Mouse (Mus musculus): ENCODE data around the gene Smad6. TPM values are rescaled to one million over a fixed set of nuclear protein-coding genes. Genes with fewer than 3 reads are reported as not detected.

Gene Smad6
- total RNA-seq, 4 experiments from 2014 or later = 7.6 to 11.1 (median 8.6) TPM

DNA sequence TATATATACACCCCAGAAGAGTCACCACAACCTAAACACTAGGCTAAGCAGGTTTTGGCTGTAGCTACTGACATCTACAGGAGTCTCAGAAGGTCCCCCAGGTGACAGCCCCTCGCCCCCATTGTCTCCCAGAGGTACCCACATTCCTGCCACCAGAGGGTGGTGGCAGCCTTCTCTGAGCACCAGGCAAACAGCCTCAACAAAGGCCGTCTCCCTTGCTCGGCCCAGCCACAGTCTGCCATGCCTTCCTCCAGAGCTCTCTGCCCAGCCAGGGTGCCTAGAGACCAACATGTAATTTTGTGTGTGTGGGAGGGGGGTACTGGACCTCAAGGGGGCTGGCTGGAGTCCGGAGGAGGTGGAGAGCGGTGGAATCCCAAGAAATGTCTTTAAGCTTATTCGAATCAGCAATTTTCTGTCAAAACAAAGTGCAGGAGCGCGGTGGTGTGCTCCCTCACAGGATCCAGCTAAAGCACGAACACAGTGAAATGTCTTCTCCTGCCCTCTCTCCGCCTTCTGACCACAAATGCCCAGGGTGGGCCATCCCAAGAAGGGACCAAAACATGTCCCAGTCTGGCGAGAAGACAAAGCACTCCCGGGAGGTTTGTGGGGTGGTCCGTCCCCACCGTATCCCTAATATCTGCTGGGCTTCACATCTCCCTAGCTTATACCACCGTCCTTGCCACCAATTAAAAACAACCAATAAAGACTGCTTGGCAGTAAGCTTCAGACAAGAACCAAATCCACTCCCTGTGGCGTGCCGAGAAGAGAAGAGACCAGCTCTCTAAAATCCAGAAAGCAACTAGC is 62.5 kb downstream of the Smad6 start:
- no peak for DNase-seq

DNA sequence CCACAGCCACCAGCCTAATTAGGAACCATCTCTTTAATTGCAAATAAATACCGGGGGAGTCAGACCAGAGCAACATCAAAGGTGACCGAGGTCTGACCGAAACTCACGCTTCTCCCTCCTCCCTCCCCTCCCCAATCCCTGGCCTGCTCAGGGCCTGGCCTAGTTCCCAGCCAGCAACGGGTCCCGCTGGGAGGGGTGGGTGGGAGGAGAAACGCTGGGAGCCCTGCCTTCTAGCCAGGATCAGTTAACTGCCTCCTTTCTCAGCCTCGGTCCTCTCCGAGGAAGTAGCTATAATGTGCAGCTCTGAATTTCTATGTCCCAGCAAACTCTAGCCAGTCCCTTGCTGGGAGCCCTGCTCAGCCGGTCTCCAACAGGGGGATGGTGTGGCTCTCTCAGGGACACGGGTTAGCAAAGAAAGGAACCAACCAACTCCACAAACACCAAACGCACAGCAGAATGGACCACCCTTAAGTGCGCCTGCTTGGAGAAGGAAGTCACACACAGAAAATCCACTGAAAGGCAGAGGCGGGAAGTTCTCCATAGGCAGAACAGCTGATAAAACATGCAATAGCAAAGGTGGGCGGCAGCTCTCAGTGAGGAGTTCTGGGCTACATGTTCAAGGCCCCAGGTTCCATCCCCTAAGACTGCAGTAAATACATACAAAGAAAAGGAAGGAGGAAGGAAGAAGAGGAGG is 63.4 kb downstream of the Smad6 start:
- no peak for DNase-seq

DNA sequence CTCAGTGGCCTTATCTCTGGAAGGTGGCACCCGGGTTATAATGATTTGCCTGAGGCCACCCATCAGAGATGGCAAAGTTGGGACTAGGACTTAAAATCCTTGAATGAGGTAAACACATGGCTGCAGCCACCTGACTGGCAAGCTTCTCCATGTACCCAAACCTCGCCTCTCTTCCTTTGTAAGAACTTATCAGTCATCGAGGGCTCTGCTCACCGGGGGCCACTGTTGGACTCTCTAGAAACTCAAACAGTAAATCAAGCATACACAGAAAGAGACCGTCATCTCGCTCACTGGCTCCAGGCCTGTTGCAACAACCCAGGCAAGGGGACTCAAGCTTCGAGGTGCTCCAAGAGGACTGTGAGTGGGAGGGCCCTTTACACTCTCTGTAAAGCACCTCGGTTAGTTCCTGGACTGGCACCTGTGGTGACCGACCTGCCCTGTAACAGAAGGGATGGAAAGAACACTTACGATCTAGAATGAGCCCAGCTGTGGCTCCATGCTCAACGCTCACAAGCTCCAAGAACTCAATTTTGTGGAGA is 64.1 kb downstream of the Smad6 start:
- no peak for DNase-seq

DNA sequence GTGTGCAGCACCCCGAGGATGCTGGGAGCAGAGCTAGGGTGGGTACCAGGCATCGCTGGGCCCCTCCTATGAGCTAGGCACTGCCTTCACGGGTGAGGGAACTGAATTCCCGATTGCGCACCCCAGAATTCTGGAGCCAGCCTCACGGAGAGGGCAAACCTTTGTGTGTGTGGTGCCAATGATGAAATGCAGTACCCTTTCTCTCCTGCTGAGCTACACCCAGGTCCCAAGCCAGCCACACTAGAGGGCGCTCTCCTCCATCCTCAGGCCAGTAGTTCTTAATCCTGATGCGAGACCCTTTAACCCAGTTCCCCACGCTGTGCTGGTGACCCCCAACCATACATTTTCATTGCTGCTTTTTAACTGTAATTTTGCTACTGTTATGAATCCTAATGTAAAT is 65.8 kb downstream of the Smad6 start:
- DNase-seq = no peak

DNA sequence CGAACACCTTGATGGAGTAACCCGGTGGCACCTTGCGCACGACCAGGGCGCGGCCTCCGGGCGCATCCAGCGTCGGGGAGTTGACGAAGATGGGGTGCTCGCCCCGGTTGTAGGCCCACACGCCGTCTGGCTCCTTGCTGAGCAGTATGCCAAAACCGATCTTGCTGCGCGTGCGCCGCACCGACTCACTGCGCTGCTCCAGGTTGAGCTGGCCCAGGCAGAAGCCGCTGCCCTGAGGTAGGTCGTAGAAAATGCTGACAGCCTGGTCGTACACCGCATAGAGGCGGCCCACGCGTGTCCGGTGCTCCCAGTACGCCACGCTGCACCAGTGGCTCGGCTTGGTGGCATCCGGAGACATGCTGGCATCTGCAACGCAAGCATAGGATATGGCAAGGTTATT is 68.2 kb downstream of the Smad6 start:
- no peak for DNase-seq

DNA sequence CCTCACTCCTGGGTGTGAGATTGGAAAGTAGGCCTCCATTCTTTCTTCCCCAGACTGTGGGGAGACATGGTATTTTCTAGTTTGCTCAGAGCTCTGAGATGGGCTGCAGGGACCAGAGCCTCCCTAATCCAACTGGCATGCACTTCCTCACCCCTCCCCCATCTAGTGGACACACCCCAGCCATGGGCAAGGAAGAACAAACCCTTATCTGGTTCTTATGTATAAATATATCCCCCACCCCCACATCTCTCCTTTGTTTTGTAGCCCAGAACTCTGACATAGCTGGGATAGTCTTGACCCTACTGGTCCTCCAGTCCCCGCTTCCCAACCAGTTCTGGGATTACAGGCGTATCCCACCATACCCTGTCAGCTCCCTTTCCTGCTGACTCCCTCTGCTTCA is 69.3 kb downstream of the Smad6 start:
- DNase-seq = no peak

DNA sequence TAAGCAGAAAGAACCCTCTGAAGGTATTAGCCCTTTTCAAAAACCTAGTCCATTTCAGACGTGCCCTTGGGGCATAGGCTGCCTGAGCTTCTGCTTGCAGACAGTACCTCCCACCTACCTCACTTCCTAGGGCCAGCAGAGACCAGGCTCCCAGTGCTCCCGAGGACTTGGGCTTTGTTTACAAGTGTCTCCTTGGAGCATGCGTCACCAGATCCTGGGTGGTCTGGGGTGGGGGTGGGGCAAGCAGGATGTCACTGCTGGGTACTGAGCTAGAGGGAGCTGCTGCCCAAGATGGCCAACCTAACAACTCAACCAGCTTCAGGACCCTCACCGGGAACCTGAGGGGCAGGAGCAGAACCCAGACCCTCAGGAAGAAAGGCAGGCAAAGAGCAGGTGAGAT is 71.5 kb downstream of the Smad6 start:
- DNase-seq = no peak

DNA sequence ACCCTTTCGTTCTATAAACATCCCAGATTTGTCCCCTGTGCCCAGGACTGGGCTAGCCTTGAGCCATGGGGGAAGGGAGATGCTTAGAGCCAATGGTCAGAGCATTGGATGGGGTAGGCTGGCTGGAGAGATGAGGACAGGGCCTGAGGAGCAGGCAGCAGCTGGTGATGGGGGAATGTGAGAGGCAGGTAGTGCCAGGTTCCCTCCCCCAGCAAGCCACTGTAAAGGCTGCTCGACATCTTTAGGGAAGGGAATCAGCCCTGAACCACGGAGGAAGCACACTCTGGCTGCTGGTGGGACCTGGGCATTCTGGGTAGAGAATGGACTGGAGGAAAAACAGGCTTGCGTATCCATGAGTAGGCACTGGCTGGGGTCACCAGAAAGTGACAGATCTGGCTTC is 72.5 kb downstream of the Smad6 start:
- DNase-seq = no peak

DNA sequence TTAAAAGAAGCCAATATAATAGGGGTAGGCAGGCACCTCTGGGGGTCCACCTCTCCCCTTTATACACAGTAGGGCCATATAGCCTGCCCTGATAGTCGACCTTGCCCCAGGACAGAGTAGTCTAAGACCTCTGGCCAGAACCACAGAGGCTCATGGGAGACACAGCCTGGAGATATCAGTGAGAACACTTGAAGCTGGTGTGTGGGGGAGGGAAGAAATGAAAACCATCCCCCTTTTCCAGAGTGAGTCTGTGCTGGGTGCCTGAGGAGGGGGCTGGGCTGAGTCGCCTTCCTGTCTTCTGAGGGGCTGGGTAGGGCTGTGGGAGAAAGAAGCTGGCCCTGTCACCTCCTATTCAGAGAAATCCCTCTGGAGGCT is 79.3 kb downstream of the Smad6 start:
- no peak for DNase-seq

DNA sequence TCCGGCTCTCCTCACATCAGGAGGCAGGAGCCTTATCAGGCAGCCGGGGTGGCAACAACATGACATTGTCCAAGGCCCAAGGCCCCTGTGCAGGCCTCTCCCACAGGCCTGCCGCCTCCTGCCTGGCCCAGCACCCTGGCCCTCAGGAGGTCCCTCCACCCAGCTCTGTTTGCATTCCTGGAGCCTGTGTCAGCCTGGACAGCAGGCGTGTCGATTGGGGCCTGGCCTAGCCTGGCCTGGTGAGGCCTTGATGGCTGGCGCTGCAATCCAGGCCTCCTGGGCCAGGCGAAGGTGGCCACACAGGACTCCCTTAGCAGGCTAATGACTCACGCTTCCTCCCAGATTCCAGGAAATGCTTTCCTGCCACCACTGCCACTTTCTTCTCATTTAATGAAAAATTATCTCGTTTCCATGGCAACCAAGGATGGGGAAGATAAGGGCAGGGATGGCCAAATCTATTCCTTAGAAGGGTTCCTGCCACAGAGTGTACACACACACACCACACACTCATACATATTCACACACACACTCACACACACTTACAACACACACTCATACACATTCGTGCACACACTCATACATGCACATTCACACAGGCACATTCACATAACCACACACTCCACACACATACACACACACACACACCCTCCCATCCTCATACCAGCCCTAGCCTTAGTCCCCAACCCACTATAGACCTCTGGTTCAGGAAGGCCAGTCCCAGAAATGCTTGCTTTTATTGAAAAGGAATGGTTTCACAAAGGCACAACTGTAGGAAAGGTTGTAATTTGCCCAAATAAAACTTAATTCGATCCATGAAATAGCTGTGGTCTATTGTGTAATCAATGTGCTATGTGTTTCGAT is 79.9 kb downstream of the Smad6 start:
- DNase-seq = peak; percentile 81

DNA sequence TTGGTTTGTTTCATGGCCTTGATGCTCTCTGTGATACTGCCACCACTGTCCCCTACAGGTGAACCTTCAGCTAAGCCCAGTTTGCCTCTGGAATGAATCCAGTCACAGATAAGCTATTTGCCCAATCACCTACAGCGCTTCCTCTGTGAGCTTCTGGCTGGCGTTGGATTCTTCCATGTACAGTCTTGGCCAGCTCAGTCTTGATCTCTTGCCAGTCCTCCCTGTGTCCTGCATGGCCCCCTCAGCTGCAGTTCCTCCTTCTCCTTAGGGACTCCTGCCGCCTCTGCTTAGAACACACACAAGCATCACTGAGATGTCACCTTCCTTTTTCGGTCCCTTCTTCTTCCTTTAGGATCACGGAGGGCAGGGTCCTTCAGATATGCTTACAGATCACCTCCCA is 85.6 kb downstream of the Smad6 start:
- DNase-seq = no peak

DNA sequence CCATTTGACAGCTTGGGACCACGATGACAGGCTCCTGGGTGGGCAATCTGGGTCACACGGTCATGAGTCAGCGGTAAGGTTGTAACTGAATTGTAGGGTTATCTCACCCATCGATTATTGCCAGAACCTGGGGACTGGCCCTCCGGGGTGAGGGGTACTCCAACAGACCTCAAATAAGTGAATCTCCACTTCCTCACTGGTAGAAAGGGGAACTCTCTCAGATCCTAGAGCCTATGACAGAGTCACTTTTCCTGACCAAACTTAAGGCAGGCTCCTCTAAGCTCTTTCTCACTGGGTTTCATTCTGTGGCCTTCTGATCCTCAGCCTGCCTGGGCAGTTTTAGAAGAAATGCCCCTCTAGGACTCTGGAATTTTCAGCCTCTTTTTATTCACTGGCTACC is 88.8 kb downstream of the Smad6 start:
- no peak for DNase-seq

DNA sequence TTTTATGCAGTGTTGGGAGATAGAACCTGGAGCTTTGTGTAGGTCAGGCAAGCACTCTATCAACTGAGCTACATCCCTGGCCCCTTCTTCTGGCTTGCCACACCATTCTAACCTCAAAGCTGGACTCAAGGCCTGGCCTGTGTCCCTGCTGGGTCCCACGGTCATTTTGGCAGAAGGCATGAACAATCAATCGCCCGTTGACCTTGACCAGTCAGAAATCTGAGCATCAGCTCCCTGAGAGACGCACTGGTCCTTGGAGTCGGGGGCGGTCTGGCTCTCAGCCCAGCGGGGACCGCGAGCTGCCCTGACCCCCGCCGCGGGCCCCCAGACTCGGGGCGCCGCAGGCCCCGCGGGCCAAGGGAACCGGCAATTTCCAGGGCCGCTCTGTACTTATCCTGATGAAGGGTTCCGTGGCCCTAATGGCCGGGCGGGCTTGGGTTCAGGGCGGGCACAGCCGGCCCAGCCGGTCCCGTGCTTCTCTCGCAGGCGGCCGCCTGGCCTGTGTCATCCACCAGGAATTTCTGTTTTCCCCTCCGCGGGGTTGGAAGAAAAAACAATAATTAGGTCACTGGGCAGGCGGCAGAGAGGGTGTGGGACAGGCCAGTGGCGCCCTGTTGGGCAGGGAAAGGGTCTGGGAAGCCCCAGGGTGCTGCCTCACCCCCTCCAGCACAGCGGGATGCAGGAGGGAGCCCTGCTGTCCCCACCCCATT is 94.4 kb downstream of the Smad6 start:
- peak; percentile 93 for DNase-seq

DNA sequence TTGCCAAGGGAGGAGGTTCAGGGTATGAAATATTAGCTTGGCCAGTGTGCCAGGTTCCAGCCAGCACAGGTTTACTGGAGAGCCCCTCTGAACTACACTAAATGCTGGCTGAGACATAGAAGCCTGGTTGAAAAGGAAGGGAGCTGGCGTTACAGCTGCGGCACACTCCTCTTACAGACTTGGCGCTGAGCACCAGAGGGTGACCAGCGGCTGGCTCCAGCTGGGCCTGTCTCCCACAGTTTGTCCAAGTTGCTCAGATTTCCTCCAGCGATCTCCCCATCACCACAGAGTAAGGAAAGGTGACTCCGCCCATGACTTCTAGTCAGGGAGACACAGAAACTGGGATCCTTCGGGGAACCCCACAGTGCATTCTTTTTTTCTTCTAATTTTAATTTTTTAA is 95.5 kb downstream of the Smad6 start:
- no peak for DNase-seq

DNA sequence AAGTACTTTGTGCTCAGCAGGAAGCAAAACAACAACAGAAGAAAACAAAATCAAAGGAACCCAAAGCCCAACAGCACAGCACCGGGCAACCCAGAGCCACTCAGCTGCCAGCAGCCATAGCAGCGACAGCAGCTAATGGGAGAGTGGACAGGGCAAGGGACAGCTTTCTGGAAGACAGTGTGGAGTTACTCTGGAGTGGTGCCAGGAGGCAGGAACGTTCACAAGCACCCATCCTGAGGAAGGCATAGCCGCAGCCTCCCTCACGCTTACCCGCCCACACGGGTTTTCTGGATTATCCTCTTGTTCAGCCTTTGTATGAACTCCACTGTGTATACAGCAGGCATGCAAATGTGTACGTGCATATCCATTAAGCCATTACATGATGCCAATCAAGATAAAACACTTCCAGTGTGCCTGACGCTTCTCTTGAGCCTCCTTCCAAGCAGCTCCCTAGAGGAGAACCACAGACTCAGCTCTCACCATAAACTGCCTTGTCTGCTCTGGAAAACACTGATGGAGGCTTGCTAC is 98.6 kb downstream of the Smad6 start:
- DNase-seq = no peak

DNA sequence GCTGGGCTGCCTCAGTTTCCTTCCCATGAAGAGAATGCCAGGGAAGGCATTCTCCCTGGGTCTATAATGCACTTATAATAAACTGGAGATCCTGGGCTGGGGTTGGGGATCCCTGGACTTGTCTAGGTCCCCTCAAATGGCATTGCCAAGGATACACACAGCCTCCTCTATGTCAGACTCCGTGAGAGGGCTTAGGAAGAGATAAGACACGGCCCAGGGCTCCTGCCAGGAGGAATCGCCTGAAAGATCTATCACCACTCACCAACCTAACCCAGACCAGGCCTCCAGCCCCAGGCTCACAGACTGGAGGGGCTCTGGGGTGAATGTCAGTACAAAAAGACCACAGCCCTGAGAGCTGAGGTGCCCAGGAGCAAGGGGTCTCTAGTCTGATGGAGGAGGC is 102.2 kb downstream of the Smad6 start:
- no peak for DNase-seq

DNA sequence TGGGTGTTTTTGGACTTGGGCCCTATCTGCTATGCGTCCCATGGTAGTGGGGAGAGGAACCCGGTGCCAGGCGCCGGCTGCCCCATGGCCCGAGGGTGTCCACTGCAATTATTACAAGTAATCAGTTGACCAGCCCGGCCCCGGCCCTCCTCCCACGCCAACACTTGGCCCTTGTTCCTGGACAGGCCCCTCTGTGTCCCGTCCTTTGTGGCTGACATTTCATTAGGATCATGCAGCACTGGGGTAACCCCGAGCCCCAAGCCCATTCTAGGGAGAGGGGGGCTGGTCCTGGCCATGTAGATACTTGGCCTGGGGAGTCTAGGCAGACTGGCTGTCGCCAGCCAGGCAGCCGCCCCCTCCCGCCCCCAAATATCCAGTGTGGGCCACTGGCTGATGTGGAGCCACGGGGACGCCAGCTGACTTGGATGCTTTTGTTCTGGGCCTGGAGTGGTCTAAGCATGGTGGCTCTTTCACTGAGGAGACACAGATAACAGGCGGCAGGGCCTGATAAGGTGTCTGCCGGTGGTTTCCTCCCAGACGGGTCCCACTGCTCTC is 102.8 kb downstream of the Smad6 start:
- DNase-seq = no peak

DNA sequence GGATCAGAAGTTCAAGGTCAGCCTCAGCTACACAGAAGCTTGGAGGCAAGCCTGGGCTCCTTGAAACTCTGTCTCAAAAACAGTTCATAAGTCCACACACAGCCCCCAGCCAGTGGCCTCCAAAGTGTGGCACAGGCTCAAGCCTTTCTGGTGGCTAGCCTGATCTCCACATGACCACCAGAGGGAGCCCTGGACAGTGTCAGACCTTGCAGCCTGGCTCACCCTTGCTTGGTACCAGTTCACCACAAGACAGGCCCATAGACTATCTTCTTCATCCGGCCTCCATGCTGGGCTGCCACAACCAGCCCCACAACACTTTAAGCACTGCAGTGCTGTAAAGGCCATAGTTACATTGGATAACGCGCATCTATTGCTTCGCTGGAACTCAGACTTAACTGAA is 103.6 kb downstream of the Smad6 start:
- DNase-seq = peak; percentile 71

DNA sequence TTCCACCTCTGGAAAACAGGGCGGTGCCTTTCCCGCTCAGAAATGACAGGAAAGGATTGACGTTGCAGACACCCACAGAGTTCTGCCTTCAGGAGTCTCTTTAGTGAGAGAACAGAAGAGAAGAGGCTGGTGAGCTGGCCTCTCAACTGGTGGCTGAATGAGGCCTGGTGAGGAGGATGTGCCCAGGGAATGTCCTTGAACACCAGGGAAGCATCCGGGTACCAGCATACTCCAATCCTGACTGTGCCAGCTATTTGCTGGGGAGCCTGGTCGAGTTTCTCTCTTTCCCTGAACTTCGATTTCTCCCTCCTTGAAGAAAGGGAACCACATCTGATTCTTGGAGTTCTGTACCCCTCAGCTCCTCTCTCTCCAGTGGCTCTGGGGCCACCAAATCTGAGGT is 105.4 kb downstream of the Smad6 start:
- no peak for DNase-seq

DNA sequence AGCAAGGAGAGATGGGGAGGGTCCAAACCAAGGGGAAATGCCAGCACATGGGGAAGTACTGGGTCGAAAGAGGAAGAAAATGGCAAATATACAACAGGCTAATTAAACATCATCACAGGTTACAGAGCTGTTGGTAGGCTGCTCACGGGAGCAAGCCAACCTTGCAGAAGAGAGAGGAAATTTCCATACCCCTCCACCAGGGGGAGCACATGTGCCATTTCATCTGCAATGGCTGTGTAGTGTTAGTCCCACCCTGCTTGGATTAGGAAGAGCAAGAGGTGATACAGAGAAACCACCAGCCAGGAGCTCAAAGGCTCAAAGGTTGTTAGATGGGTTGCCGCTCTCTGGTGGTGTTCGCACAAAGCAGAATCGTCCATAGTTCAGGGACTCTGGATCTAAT is 105.9 kb downstream of the Smad6 start:
- DNase-seq = peak; percentile 41

DNA sequence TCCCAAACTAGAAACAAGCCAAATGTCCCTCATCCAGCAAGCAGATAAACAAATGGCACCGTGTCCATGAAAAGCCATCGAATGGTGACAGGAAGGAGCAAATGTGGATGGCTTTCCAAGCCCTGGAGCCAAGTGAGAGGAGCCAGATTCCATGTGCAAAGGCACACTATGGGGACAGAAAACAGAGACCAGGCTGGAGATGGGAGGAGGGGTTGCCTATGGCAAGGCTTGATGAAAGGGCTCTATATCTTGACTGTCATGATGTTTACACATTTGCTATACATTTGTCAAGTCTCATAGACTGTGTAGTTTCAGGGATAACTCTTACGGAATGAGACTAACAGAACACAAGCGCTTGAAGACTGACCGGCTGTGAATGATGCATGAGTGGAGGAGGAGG is 106.9 kb downstream of the Smad6 start:
- no peak for DNase-seq

DNA sequence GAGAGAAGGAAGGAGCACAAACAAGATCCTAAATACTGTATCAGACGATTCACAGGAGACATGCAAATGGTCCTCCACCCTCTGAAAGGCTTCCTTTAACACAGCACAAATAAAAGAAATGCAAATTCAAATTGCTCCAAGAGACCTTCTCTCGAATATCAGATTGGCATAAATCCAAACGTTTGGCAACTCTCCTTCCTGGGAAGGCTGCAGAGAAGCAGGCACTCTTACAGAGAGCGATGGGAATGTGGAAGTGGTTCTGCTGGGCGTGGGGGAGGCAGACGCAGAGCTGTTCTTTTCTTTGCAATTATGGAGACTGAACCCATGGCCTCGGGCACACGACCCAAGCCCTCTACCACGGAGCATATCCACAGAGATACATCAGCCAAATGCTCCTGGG is 109.8 kb downstream of the Smad6 start:
- DNase-seq = no peak

All from adrenal gland, adult 8-10 months (tissue).